Mouse (Mus musculus) testis, postnatal 10 days (tissue): ENCODE data around the gene Naa50.

Source experiments
- DNase-seq: peaks from one replicate; pipeline ENCODE4 v3.0.0; 2021; ENCODE audit warnings: low spot score

Gene Naa50

DNA sequence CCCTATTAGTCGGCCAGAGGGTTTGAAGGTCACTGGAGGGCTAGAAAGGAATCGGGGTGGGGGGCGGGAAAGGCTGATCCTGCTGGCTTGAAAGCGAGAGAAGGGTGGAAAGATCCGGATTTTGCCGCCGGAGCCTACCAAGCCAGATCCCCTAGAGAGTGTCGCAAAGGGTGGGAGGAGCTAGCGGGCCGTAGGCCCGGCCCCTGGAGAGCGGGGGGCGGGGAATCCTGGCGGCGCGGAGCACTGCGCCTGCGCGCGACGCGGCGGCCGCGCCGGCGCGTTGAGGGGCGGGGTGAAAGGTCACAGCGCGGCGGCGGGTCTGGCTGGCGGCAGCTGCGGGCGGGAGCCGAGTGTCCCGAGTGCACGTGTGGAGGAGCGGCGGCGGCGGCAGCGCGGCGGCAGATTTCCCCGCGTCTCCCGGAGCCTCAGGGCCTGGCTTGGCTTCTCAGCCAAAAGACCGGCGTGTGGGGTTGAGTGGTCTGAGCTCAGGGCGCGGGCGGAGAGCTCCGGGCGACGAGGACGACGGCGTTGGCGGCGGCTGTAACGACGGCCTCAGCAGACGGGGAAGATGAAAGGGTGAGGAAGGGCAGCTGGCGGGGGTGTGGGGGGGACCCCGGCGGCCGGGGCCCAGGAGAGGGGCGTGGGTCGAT lies at the start of gene Naa50, which contains the start of gene Atp6v1a:
TSS of gene Naa50 (plus strand) at position 295 of the 650 bp plus-strand sequence.
TSS of gene Atp6v1a (minus strand) at position 170 of the 650 bp plus-strand sequence.
- DNase-seq = peak; percentile 97

DNA sequence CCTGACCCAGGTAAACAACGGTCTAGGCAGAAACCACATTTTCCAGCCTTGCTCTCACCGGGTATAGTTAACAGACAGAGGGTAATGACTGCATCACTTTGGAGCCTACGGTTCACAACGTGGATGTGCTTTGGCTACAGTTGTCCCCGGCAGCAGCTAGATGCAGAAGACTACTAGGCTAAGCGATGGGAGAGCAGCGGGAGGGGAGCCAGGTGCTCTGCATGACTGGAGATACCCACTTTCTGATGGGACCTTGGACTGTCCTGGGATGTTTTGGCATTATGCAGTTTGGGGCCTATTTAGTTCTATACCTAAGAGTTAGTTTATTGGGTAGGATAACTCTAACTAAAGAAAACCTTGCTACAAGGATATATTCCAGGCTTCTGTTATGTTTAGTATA lies 40.3 kb upstream of the Naa50 start:
- DNase-seq = no peak

DNA sequence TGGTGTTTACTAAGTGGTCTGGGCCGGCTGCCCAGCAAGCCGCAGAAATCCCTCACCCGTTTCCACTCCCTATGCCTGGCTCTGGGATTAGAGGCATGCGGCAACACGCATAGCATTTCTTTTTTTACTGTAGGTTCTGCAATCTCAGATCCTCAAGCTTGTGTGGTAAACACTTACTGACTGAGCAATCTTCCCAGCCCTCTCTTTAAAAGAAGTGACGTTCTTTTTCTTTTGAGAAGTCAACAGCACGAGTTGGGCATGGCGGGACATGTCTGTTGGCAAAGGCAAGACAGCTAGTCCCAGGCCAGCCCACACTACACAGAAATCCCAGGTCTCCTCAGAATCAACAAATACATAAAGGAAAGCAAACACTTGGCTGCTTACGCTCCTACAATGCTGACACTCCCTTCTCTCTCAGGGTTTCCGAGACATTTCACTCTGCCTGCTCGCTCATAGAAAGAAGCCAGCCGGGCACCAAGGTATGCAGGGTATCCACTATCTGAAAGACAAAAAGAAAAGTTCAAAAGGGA lies 38.4 kb upstream of the Naa50 start:
- no peak for DNase-seq

DNA sequence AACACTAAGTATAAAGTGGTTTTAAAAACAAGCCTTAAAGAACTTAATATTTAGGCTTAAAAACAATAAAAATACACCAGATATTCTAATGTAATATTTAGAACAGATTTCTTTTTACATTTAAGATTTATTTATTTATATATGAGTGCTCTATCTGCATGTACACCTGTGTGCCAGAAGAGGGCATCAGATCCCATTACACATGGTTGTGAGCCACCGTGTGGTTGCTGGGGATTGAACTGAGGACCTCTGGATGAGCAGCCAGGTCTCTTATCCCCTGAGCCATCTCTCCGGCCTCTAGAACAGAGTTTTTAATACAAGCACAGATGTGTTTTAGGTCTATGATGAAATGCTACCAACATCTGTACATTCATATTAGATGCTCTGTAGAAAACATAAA lies 36.7 kb upstream of the Naa50 start:
- DNase-seq = no peak

DNA sequence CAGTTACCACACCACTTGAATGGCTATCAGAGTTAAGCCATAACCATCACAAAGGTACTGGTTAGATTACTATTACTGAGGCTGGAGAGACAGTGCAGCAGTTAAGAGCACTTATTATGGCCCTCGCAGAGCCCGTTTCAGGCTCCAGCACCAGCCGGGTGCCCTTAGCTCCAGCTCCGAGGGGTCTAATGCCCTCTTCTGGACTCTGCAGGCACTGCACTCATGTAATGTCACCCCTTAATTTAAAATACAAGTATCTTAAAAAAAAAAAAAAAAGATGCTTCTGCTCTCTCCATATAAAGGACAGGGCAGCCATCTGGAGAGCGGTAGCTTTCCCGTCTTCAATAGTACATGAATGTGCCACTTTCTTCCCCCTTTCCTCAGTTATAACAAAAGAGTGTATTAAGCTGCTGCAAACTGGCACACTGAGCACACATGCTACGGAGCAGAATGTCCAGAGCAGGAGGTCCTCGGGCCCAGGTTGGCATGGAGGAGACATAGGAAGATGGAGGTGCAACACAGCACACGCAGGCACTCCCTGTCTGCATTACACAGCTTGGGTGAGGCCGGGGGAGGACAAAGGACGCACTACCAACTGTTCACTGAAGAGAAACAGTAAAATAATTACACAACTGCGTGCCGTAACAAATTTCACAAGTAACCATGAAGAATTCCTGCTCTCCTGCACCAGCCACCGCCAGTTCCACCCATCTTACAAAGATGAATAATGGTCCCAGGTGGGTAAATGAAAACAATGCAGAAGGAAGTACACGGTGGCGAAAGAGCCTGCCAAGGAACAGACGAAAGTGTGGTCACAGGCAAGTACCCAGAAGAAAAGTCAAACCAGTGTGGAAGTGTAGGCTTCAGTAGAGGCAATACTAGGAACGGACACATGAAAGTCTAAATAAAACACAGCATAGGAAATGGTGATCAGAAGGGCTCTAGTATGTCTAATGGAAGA lies 35.5 kb upstream of the Naa50 start:
- no peak for DNase-seq

DNA sequence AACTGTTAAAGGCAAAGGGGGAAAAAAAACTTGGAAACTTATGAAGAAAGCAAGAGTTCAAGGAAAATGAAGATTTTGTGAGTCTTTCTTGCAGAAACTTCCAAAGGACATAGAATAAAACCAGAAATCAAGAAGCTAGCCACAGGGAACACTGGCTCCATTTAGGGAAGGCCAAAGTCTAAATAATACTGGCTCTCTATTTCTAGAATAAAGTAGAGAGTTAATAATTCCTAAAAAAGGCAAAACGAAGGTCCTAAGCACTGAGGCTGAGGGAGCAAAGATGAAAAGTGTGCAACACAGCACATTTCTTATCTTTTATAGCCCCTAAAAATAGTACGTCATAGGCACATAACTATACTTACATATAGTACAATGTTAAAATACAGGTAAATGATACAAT lies 34.4 kb upstream of the Naa50 start:
- DNase-seq = no peak

DNA sequence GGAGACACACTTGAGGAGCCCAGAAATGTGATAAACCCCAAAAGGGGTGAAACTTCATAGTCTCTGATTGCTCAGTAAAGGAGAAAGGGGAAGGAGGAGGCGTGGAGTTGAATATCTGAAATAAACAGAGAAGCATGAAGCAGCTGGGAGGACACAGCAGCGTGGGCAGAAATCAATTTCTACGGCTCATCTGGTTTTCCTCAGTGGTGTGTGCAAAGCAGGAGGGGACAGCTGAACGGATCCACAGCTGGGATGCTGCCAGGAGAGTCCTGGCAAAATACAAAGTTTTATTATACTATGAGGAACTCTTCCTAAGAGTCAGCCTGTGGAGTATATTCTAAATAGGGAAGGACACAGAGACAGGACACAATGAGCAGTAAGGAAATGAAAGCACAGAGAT lies 30.6 kb upstream of the Naa50 start:
- DNase-seq = no peak

DNA sequence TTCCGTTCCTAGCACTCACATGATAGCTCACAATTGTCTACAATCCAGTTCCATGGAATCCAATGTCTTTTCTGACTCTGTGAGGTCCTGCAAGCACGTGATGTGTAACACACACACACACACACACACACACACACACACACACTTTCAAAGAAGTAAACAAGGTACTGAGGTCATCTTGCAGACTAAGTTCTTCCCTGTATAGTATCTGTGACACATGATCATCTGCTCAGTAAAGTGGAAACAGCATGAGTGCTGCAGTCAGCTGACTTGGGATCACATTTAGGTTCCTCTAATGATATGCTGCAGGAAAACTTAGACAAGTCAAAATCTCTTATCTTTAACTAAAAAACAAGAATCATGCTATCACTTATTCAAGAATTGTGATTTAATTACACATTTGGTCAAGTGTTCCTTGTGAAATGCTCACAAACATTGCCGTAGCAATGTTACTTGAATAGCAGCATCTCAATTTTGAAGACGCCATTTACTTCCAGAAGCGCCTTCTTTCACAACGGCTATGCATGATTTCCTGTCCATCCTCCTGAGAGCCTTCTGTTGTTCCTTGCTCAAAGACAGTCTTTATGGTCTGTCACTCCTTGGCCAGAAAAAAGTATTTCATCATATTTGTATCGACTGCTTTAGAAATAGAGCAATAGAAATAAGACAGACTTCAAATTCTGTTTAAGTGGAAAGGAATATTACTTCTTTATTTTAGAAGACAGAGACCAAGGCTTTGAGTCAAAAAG lies 19.7 kb upstream of the Naa50 start:
- no peak for DNase-seq

DNA sequence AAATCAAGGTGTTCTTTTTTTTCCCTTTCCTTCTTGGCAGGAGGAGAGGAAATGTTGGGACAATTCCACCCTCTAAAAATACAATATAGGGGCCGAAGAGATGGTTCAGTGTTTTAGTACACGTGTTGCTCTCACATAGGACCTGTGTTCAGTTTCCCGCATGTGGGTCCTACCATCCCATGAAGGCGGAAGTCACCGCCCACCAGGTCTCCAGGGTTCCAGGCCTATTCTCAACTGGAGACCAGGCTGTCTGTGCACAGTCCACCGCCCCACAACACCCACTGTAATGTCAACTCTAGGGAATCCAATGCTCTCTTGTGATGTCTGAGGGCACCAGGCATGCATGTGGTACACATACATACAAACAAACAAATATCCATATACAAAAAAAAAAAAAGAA lies 17.5 kb upstream of the Naa50 start:
- no peak for DNase-seq

DNA sequence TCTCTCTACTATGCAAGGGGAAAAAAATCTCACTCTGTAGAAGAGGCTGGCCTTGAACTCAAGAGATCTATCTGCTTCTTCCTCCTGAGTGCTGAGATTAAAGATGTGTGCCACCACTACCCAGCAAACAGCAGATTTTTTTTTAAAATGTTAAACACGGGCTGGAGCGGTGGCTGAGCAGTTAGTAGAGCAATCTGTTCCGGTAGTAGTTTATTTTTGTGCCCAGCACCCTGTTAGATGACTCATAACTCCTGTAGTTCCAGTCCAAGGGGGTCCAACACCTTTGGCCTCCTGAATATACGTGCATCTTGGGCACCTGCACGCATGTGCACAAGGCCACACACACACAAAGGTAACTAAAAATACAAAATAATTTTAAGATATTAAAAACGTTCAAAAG lies 17.1 kb upstream of the Naa50 start:
- DNase-seq = no peak

DNA sequence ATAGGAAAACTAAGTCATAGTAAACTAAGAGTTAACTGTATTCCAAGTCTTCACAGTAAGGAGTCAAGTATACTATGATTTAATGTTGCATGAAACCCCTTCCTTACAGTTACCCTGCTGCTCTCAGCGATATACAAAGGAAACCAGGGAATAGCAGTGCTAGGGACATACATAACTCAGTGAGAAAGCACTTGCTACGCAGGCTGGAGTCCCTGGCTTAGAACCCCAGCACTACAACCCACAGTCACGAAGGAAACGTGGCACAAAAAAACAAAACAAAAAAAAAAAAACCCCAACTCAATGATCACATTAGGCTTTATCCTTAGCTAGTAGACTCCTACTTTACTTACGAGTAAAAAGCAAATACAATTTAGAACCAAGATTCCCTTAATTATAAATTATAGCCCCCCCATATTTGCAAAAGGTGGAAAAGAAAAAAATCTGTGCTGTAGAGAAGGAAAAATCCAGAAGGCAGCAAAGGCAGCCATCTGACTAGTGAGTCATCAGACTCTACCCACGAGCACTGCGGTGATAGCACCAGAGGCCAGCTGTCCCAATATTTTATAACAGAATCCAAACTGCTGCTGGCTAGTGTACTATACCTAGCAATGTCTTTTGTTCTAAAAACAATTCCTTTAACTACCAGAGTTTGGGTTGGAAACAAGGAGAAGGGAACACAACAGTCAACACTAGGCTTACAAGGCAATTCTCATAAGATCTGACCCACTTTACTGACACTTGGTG lies 16.5 kb upstream of the Naa50 start:
- DNase-seq = no peak

DNA sequence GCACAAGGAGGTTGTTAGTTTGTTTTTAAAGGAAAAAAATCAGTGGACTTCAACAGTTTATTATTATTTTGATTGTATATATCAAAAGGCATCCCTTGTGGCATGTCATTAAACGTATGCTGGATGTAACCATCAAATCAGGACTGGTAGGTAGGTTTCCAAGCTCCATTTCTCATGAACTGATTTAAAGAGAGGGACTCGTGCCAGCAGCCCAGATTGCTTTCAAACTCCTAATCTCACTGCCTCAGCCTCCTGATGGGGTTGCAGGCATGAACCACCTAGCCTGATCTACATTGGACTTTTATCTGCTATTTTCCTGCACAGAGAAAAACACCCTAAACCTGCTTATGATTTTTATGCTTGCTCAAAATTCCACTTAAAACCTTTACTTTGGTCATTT lies 15.8 kb upstream of the Naa50 start:
- no peak for DNase-seq

DNA sequence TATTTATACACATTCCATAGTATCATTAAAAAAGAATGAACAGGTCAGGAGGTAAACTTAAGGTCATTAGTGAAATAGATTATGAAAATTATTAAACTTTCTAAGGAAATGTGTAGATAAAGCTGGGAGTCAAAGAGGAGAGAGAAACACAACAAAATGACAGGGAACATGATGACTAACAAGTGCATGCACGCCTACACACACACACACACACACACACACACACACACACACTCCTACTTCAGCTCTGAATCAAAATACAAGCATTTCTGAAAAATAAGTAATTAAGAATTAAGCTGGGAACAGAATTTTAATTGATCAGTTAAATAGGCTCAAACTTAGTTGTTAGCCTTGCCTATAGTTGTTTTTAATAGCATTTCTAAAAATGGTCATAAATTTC lies 14.9 kb upstream of the Naa50 start:
- no peak for DNase-seq

DNA sequence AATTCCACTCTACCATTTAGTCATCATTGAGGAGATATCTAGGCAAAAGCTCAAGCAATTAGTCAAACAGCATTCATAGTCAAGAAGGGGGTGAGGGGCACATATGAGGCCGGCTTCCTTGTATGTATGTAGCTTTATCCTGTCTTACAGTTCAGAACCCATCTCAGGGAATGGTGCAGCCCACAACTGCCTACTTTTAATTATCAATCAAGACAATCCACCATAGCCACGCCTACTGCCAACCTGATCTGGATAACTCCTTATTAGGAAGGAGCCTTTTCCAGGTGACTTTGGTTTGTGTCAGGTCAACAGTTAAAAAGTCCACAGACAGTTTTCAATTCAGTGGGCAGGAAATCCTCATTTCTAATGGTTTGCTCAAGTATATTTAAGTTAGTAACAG lies 14.2 kb upstream of the Naa50 start:
- no peak for DNase-seq

DNA sequence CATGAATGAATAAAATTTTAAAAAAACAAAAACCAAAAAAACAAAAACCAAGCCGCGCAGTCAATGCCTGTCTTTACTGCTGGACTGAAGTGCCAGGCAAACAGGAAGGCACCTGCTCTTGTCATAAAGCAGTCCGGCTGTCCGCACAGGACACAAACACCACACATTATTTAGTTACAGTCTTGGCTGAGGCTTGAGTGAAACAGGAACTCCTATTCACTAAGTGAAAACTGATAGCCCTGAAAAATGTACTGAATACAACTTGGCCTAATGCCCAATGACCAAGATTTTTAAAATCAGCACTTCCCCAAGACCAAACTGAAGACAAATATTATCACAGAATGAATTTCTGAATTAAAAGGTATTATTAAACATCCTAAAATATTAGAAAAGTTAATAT lies 13.2 kb upstream of the Naa50 start:
- DNase-seq = no peak

DNA sequence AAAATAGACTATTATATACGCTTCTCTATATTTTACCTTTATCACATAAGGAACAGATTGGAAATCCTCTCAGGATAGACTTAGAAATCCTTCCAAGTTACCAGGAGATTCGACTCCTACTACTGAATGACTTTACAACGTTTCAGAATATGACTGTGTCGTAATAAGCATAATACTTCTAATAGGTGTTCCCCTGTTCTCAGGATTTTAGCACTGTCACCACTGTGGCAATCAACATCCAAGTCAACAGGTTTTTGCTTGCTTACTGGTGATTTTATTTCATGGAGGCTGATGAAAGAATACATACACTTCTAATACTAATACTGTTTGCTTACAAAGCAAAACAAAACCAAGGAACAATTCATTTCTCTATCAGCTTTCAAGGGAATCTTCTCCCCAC lies 7.3 kb upstream of the Naa50 start:
- DNase-seq = no peak

DNA sequence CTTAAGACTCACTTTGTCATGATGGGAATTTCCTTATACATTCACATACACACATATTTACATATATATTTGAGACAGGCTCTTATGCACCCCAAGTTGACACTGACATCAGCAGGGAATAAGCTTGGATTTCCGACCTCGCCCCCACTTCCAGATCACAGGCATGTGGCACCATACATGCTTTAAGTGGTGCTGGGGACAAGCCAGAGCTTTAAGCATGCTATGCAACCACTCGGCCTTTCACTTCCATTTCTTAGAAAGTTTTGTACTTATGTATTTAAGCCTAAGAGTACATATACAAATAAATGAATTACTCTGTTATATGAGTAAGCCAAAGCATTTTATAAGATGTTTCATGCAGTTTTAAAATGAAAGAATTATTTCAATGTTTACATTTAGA lies 6.4 kb upstream of the Naa50 start:
- no peak for DNase-seq

DNA sequence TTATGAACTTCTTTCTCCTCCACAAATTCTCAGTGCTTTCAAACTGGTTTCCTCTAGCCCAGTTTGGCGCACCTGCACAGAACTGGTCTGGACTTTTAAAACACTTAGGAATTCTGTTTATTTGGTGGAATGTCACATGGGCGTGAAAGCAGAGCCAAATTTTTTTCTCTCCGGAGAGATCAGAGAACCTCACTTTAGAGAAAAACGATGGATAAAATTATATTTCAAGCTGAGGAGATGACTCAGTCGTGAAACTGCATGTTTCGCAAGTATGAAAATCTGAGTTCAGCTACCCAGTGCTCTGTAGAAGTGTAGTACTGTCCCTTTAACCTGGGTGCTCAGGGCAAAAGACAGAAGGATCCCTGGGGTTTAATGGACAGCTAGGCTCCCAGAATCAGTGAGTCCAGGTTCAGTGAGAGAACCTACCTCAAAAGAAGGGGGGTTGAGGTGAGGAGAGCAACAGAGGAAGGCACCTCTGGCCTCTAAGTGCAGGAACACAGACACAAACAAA lies 3.1 kb upstream of the Naa50 start:
- DNase-seq = no peak

DNA sequence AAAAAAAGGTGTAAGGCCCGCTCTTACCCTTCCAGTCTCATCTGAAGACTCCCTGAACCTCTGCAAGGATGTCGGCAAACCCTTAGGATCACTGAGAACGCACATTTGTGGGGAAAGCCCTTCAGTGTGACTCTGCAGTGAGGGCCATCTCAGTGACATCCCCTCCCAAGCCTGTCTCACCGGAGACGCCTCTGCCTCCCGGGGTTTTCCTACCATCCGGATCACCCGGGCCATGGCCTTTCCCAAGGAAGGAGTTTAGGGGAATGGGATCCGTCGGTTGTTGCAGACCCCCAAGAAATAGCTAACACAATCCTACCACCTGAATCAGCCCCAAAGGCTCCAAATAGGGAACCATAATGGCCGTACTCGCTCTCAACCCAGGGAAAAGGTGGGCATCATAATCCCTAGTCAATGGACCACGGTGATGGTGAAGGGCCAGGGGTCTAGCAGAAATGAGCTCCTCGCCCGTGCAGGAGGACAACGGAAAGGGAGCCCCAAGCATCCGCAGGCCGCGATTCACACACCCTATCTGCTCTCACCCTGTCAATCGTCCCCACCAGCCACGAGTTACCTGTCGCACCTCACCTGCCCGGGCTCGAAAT lies 1.2 kb upstream of the Naa50 start:
- DNase-seq = peak; percentile 48

DNA sequence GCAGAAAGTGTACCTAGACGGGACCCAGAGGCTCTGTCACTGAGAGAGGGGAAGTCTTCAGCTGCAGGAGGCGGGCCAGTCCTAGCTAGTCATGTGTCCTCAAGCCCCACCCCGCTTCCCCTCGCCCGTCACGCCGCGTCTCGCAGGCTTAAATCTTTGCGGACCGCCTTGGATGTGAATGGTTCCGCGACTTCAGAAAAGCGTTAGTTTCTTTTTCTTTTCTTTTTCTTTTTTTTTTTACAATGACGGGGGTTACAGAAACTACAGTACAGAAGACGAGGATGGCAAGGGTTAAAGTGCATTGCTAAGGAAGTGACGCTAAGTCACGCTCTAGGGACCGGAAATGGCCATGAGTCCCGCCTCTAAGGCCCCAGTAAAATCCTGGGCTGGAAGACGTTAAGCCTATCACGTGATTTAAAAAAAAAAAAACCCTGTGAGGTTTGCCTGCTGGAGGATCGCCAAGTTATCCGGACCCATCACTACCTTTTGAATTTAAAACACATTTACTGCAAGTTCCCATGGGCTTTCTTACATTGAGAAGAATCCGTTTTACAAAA lies 573 bp upstream of the Naa50 start:
- DNase-seq = peak; percentile 86
